Mouse (Mus musculus) intestine, embryonic 16.5 days (tissue): ENCODE measurements at regions not wholly inside any gene's neighbourhood (a gene's known extent, or its start where the extent isn't known, plus 50 kb on each side); places are given as distances from the start of the nearest gene placed in this dataset.

ENCODE experiments used
- ATAC-seq: fragments of 200-750 bp; cut with Nextera tagmentation; 2 replicates; pipeline ENCODE4 v1.8.0; 2017; ENCODE audit warnings: moderate TSS enrichment, moderate library complexity
- H3K27ac ChIP-seq: fragments of 300-500 bp; sonication (generic); 2 replicates; pipeline ENCODE4 v1.5.1; 2014; ENCODE audit warnings: mild to moderate bottlenecking, low read length
- H3K27me3 ChIP-seq: fragments of 300-500 bp; sonication (generic); replicated peaks from 2 replicates; pipeline ENCODE4 v1.6.1; 2014; ENCODE audit warnings: low read length, control low read depth, mixed read lengths; ENCODE audit not compliant: control insufficient read depth, insufficient read depth
- H3K36me3 ChIP-seq: fragments of 300-500 bp; sonication (generic); 2 replicates; pipeline ENCODE4 v1.6.1; 2014; ENCODE audit warnings: low read length, control low read depth; ENCODE audit not compliant: control insufficient read depth, insufficient read depth
- H3K4me1 ChIP-seq: fragments of 300-500 bp; sonication (generic); 2 replicates; pipeline ENCODE4 v1.6.1; 2014; ENCODE audit warnings: low read length, control low read depth, mixed read lengths; ENCODE audit not compliant: control insufficient read depth, insufficient read depth
- H3K4me2 ChIP-seq: fragments of 300-500 bp; sonication (generic); 2 replicates; pipeline ENCODE4 v1.6.1; 2014; ENCODE audit warnings: low read depth, low read length, control low read depth
- H3K4me3 ChIP-seq: fragments of 300-500 bp; sonication (generic); 2 replicates; pipeline ENCODE4 v1.5.1; 2014; ENCODE audit warnings: mild to moderate bottlenecking, low read length
- H3K9ac ChIP-seq: fragments of 300-500 bp; sonication (generic); 2 replicates; pipeline ENCODE4 v1.6.1; 2014; ENCODE audit warnings: low read depth, low read length
- H3K9me3 ChIP-seq: fragments of 300-500 bp; sonication (generic); 2 replicates; pipeline ENCODE4 v1.6.1; 2016; ENCODE audit warnings: low read length, control low read depth; ENCODE audit not compliant: control insufficient read depth
- WGBS: fragments of 180-500 bp; shearing (Covaris S2); extraction: QIAGEN DNeasy Blood & Tissue Kit; methylation state at CpG from one replicate; pipeline ENCODE4 v1.1.7; 2014; 5-methylcytosine and 5-hydroxymethylcytosine counted together

DNA sequence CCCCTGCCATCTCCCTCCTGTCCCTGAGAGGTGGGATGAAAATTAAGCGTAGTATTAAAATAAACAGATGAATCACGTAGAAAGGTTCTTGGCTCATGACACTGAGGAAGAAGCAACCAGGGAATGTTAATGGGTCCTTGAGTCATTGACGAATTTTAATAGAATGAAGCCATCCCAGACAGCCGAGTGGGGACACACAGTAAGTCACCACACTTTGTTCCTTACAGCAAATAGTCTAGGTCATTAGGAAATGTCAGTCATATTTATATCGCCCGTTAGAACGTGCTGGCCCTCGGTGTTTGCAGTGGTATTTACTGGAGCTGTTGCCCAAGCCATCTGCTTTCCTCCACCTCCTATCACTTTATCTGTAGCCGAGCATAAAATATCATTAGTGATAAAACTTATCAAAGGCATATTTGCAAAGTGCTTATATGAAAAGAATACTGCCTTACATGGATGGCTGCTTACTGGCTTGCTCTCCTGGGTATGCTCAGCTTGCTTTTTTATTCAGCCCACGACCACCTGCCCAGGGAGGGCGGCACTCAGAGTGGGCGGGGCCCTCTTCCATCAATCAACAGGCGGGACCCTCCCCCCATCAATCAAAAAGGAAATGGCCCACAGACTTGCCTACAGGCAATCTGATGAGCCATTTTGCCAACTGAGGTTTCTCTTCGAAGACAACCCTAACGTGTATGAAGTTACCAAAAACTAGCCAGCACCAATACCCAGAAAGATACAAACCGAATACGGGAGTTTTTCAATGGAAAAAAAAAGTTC lies 110.5 kb upstream of the Rap1b start:
- H3K9ac ChIP-seq: no peak overlapping the region
- H3K4me2 ChIP-seq: no peak overlapping the region
- no peak overlapping the region for H3K4me3 ChIP-seq
- 70% methylated on average over 17 of the region's 17 CpGs for WGBS
- H3K36me3 ChIP-seq: no peaks in the 10 kb centered on the region
- H3K27me3 ChIP-seq: no peaks in the 10 kb centered on the region
- H3K9me3 ChIP-seq: no peaks in the 10 kb centered on the region
- H3K27ac ChIP-seq: no peak overlapping the region
- ATAC-seq: no peak
- H3K4me1 ChIP-seq: no peaks in the 10 kb centered on the region

DNA sequence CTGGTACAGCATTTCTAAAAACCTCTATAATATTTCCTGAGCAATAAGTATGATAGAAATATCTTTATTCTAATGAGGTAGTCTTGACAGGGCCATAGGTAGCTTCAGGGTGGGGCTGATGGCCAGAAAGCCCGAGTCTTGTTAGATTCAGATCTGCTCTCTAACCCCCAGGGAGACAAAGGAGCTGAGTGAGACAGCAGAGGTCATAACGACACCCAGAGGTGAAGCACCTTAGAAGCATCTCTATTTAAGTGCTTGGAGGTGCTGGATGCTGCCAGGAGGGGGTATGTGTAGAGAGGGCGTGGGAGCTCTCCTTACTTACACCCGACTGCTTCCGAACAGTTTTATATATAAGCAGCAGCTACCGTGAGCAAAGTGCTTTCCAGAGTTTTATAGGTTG lies 128.9 kb upstream of the Rap1b start:
- H3K9me3 ChIP-seq: no peaks in the 10 kb centered on the region

DNA sequence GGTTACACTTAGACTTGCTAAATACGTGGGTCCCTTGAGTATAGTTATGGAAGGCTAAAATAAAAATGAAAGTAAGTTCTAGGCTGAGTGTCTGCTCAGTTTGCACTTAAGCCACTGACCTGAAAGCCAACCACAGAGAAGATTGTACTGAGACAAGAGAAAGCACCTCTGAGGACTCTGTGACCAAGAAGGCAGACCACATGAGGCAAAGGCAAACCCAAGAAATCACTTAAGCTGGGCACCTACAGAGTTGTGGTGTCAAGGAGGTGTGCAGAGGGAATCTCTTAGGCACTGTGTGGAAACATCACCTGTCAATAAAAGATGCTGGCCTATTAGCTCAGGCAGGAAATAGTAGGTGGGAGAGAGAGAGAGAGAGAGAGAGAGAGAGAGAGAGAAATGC lies 129.6 kb upstream of the Rap1b start:
- WGBS: 86% methylated on average over 1 of the region's 1 CpGs
- H3K9me3 ChIP-seq: no peaks in the 10 kb centered on the region
- H3K27me3 ChIP-seq: no peaks in the 10 kb centered on the region
- no peaks in the 10 kb centered on the region for H3K4me1 ChIP-seq
- H3K36me3 ChIP-seq: no peaks in the 10 kb centered on the region
- no peak overlapping the region for H3K27ac ChIP-seq
- no peak overlapping the region for H3K9ac ChIP-seq
- ATAC-seq: no peak
- H3K4me3 ChIP-seq: no peak overlapping the region
- no peak overlapping the region for H3K4me2 ChIP-seq

More for the DNA sequence above, 128.9 kb upstream of the Rap1b start:
- Histone ChIP-seq H3K36me3 (no peaks in the 10 kb centered on the region), H3K27me3 (no peaks in the 10 kb centered on the region), H3K4me3 (no peak overlapping the region), H3K4me1 (no peaks in the 10 kb centered on the region), H3K27ac (no peak overlapping the region), H3K9ac (no peak overlapping the region), H3K4me2 (no peak overlapping the region)
- no peak for ATAC-seq
- WGBS: 64% methylated on average over 6 of the region's 6 CpGs

DNA sequence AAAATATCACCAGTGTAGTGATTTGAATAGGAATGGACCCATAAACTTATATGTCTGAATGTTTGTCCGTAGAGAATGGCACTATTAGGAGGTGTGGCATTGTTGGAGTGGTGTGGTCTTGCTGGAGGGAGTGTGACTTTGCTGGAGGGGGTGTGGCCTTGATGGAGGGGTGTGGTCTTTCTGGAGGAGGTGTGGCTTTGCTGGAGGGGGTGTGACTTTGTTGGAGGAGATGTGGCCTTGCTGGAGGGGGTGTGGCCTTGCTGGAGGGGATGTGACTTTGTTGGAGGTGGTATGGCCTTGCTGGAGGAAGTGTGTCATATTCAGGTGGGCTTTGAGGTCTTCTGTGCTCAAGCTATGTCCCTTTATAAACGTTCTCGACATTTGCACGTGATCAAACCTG lies 133.3 kb upstream of the Rap1b start:
- no peaks in the 10 kb centered on the region for H3K27me3 ChIP-seq
- no peaks in the 10 kb centered on the region for H3K4me1 ChIP-seq
- H3K27ac ChIP-seq: no peak overlapping the region
- no peaks in the 10 kb centered on the region for H3K36me3 ChIP-seq
- no peak overlapping the region for H3K4me3 ChIP-seq
- no peak overlapping the region for H3K4me2 ChIP-seq
- no peaks in the 10 kb centered on the region for H3K9me3 ChIP-seq
- 87% methylated on average over 4 of the region's 4 CpGs for WGBS
- H3K9ac ChIP-seq: no peak overlapping the region
- no peak for ATAC-seq

DNA sequence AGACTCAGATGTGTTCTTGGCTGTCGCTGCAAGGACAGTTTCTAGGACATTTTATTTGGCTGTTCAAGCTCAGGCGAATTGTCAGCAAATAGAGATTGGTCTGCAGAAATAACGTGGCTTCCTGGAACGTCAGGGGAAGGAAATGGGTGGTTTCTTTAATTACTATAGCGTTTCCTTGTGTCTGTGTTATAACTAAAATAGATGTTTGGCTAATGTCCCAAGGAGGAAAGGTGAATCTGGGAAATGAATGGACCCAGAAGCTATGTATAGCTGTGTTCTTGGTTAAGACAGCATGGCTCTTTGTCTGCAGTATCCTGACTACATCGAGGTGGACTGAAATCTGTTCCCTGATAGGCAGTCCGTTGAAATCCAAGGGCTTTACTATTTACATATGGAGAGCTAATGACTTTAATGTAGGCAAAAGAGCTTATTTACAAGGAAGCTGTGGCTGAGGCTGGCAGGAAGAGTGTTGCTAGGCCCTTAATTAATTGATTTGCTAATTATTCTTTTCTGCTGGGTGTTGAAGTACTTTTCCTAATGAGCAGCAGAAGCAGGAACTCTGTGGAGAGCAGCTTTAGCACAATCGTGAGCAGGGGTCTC lies 136.9 kb upstream of the Rap1b start:
- H3K4me1 ChIP-seq: no peaks in the 10 kb centered on the region
- no peaks in the 10 kb centered on the region for H3K27me3 ChIP-seq
- no peak overlapping the region for H3K4me3 ChIP-seq
- no peaks in the 10 kb centered on the region for H3K9me3 ChIP-seq
- no peak overlapping the region for H3K9ac ChIP-seq
- 22% methylated on average over 8 of the region's 8 CpGs for WGBS
- H3K4me2 ChIP-seq: no peak overlapping the region
- no peaks in the 10 kb centered on the region for H3K36me3 ChIP-seq
- no peak for ATAC-seq
- peak overlapping the region; percentile 20; the same call in 1 of the 2 replicates for H3K27ac ChIP-seq

DNA sequence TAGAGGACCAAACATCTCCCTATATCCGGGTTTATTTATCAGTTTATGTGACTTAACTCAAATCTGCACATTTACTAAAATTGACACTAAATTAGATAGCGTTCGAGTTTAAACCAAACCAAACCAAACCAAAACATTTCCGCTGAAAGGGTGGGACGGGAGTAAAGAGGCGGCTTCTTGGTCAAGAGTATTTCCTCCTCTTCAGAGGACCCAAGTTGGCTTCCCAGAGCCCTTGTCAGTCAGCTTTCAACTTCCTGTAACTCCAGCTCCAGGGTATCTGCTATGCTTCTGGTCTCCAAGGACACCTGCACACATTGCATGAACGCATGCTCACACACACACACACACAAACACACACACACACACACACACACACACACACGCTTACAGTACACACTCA lies 137.4 kb upstream of the Rap1b start:
- ATAC-seq: no peak
- H3K4me1 ChIP-seq: no peaks in the 10 kb centered on the region
- no peaks in the 10 kb centered on the region for H3K36me3 ChIP-seq
- H3K27me3 ChIP-seq: no peaks in the 10 kb centered on the region
- H3K27ac ChIP-seq: no peak overlapping the region
- H3K9ac ChIP-seq: no peak overlapping the region
- no peaks in the 10 kb centered on the region for H3K9me3 ChIP-seq
- 78% methylated on average over 8 of the region's 8 CpGs for WGBS
- H3K4me3 ChIP-seq: no peak overlapping the region
- no peak overlapping the region for H3K4me2 ChIP-seq

DNA sequence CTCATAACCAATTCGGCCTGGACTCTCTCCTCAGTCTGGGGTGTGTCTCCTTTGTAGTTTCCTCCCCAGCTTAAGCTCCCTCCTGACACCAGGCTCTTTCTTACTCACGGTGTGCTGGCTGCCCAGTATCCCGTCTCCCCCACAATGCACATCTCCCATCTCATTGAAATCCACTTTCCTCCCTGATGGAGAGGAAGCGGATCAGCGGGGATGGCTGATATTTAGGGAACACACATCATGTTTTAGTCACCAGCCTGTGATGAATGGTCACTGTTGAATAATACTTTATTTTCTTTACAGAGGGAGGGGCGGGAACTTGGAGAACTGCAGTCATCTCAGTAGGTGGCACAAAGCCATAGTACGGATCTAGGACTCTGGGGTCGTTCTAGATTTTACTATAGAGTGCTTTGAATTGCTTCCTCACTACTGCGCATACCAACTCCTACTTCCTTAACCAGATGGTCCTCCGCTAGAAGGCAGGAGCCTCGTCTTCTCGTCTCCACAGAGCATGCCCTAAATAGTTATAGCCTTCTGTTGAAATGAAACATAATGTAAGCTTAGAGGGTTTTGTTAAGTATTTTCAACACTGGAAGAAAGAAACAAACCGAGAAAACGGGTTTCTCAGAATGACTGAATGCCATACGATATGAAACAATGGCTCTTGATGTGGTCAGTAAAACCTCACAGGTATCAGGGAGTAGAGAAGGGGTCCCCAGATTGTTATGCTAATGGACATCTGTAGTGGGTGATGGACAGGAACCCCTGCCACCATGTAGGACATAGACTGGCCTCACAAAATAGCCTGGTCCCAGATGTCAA lies 139.2 kb upstream of the Rap1b start:
- no peak overlapping the region for H3K9ac ChIP-seq
- H3K4me3 ChIP-seq: no peak overlapping the region
- 77% methylated on average over 15 of the region's 15 CpGs for WGBS
- H3K36me3 ChIP-seq: no peaks in the 10 kb centered on the region
- H3K4me2 ChIP-seq: no peak overlapping the region
- no peaks in the 10 kb centered on the region for H3K27me3 ChIP-seq
- no peaks in the 10 kb centered on the region for H3K4me1 ChIP-seq
- ATAC-seq: no peak
- no peak overlapping the region for H3K27ac ChIP-seq
- H3K9me3 ChIP-seq: no peaks in the 10 kb centered on the region

DNA sequence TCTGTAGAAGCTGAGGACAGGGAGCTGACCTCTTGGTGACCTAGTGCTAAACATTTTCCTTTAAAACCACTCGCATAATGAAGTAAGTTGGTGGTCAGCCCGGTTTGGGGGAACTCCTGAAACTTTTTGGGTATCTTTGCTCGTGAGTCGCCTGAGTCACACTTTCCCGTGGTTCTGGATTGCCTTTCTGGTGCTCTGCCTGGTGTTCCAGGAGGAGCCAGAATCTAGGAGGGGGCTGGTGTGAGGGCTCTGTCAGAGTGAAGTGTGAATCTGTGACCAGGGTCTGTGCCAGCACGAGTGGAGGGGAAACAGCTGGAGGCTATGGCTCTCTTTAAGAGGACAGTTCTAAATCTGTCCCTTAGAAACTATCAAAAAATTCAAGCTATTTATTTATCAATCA lies 141.8 kb upstream of the Rap1b start:
- no peaks in the 10 kb centered on the region for H3K4me1 ChIP-seq
- 53% methylated on average over 6 of the region's 6 CpGs for WGBS
- ATAC-seq: no peak

DNA sequence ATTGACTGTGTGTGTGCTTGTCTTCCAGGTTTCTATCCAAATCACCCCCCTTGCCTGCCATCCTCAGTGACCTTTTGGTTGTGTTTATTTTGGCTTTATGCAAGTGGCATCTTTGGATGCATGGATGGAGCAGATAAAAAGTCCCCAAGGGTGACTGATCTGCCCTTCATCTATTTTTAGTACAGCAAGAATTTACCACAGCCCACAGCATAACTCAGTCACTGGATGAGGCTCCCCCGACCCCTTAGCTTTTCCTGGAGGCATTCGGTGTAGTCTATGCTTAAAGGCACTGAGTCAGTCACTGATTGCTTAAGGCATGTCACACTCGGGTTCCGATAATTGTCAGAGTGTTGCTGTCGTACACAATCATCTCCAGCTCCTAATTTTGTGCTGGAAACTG lies 142.2 kb upstream of the Rap1b start:
- Histone ChIP-seq H3K36me3 (no peaks in the 10 kb centered on the region), H3K4me2 (no peak overlapping the region), H3K9me3 (no peaks in the 10 kb centered on the region), H3K27ac (no peak overlapping the region), H3K4me1 (no peaks in the 10 kb centered on the region), H3K27me3 (no peaks in the 10 kb centered on the region), H3K9ac (no peak overlapping the region), H3K4me3 (no peak overlapping the region)
- WGBS: 67% methylated on average over 5 of the region's 5 CpGs
- ATAC-seq: no peak

More for the DNA sequence above, 141.8 kb upstream of the Rap1b start:
- Histone ChIP-seq H3K9me3 (no peaks in the 10 kb centered on the region), H3K4me3 (no peak overlapping the region), H3K4me2 (no peak overlapping the region), H3K9ac (no peak overlapping the region), H3K36me3 (no peaks in the 10 kb centered on the region), H3K27me3 (no peaks in the 10 kb centered on the region), H3K27ac (no peak overlapping the region)
